Mouse (Mus musculus): ENCODE data around the gene Magix. TPM values are rescaled to one million over a fixed set of nuclear protein-coding genes. Genes with fewer than 3 reads are reported as not detected.
A peak's percentile ranks its signal among the peaks of the same experiment; 100 is the strongest.

Gene Magix
- total and polyA plus RNA-seq, 2 experiments from 2014 or later: 0.07 TPM; not detected in 1

DNA sequence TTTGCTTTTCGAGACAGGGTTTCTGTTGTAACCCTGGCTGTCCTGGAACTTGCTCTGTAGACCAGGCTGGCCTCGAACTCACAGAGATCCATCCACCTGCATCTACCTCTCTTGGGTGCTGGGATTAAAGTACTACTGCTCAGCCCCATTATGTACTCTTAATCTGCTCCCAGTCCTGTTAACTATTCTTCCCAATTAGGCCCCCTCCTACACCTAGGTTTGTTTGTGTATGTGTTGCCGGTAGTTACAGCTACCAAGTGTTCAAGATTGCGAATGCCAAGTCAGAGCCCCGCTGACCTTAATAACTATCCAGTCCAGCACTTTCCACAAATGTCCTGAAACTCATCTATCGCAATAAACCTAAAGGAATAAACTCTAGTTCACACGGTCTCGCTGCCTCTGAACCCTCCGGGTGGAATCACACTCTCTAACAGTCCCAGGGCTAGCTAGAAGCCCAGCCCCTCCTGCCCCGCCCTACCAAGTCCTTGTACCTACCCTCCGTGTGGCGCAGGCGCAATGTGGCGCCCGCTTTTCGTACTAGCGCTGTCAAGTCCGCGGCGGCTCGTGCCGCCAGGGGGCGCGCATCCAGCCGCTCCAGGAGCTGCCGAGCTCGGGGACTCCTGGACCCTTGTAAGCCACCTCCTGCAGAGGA, 1.5 kb downstream of the Magix start:
- H3K4me1 ChIP-seq (ENCODE audit: insufficient read depth, low read length): no peaks in the 10 kb centered on the region
- 26% methylated on average over 27 of the region's 27 CpGs for WGBS
- no peak overlapping the region for H3K27ac ChIP-seq (ENCODE audit: low read depth, low read length)
- H3K27me3 ChIP-seq (ENCODE audit: insufficient read depth, low read length): no peaks in the 10 kb centered on the region
- ATAC-seq (ENCODE audit: low FRiP score) (peak; percentile 85), DNase-seq (ENCODE audit: low spot score) (peak; percentile 87)
- TF ChIP-seq CTCF (IDR thresholded peaks at IDR 0.05): peak; percentile 82
- H3K9ac ChIP-seq (replicated peaks; ENCODE audit: low read length, poor library complexity, severe bottlenecking): no peak overlapping the region
- peak overlapping the region; percentile 45 for H3K4me2 ChIP-seq (ENCODE audit: low read depth, low read length, poor library complexity, severe bottlenecking)
- H3K36me3 ChIP-seq (ENCODE audit: insufficient read depth, low read length): no peaks in the 10 kb centered on the region
- peak overlapping the region; percentile 24 for H3K4me3 ChIP-seq (ENCODE audit: low read depth, low read length)
- H3K9me3 ChIP-seq (ENCODE audit: low read length): no peaks in the 10 kb centered on the region

DNA sequence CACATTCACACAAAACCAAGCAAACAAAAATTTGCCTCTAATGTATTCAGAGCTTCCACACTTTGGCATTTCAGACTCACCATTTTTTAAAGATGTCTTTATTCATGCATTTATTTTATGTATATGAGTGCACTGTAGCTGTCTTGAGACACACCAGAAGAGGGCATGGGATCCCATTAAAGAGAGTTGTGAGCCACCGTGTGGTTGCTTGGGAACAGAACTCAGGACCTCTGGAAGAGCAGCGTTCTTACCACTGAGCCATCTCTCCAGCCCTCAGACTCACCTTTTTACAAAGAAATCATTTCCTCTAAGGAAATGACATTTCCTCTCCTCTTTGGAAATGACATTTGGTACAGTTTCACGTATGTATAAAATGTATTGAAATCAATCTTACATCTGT, 2.1 kb downstream of the Magix start:
- Histone ChIP-seq H3K27ac (ENCODE audit: low read depth, low read length) (no peak overlapping the region), H3K4me1 (ENCODE audit: insufficient read depth, low read length) (no peaks in the 10 kb centered on the region), H3K9me3 (ENCODE audit: low read length) (no peaks in the 10 kb centered on the region), H3K4me3 (ENCODE audit: low read depth, low read length) (no peak overlapping the region), H3K27me3 (ENCODE audit: insufficient read depth, low read length) (no peaks in the 10 kb centered on the region), H3K4me2 (ENCODE audit: low read depth, low read length, poor library complexity, severe bottlenecking) (no peak overlapping the region), H3K36me3 (ENCODE audit: insufficient read depth, low read length) (no peaks in the 10 kb centered on the region), H3K9ac (replicated peaks; ENCODE audit: low read length, poor library complexity, severe bottlenecking) (no peak overlapping the region)
- no peak for ATAC-seq (ENCODE audit: low FRiP score)
- 42% methylated on average over 3 of the region's 3 CpGs for WGBS
- TF ChIP-seq CTCF (IDR thresholded peaks at IDR 0.05): no peak; the same call in 1 of the 2 replicates
- DNase-seq (ENCODE audit: low spot score): no peak

GRCm38 (mm10) chrX:7675001-7675380, 6.1 kb downstream of the Magix start:
- peak overlapping the region; percentile 24 for H3K4me3 ChIP-seq (ENCODE audit: low read depth, low read length)
- H3K4me1 ChIP-seq (ENCODE audit: insufficient read depth, low read length): no peaks in the 10 kb centered on the region
- WGBS: 44% methylated on average over 10 of the region's 10 CpGs
- no peaks in the 10 kb centered on the region for H3K36me3 ChIP-seq (ENCODE audit: insufficient read depth, low read length)
- H3K27ac ChIP-seq (ENCODE audit: low read depth, low read length): no peak overlapping the region
- DNase-seq (ENCODE audit: low spot score) (no peak), ATAC-seq (ENCODE audit: low FRiP score) (peak; percentile 15; the same call in 1 of the 2 replicates)
- peaks cover 3% of the 10 kb centered on the region; the same call in 1 of the 2 replicates for H3K9me3 ChIP-seq (ENCODE audit: low read length)
- TF ChIP-seq CTCF (IDR thresholded peaks at IDR 0.05): no peak
- H3K27me3 ChIP-seq (ENCODE audit: insufficient read depth, low read length): no peaks in the 10 kb centered on the region
- H3K9ac ChIP-seq (replicated peaks; ENCODE audit: low read length, poor library complexity, severe bottlenecking): no peak overlapping the region
- H3K4me2 ChIP-seq (ENCODE audit: low read depth, low read length, poor library complexity, severe bottlenecking): peak overlapping the region; percentile 40

- Histone ChIP-seq H3K27me3 (ENCODE audit: insufficient read depth, low read length) (no peaks in the 10 kb centered on the region), H3K36me3 (ENCODE audit: insufficient read depth, low read length) (no peaks in the 10 kb centered on the region), H3K4me1 (ENCODE audit: insufficient read depth, low read length) (no peaks in the 10 kb centered on the region), H3K9ac (replicated peaks; ENCODE audit: low read length, poor library complexity, severe bottlenecking) (no peak overlapping the region), H3K9me3 (ENCODE audit: low read length) (peaks cover 3% of the 10 kb centered on the region; the same call in 1 of the 2 replicates), H3K4me2 (ENCODE audit: low read depth, low read length, poor library complexity, severe bottlenecking) (peak overlapping the region; percentile 40), H3K4me3 (ENCODE audit: low read depth, low read length) (peak overlapping the region; percentile 24), H3K27ac (ENCODE audit: low read depth, low read length) (no peak overlapping the region)
- DNase-seq (ENCODE audit: low spot score) (peak; percentile 21), ATAC-seq (ENCODE audit: low FRiP score) (peak; percentile 61; the same call in 1 of the 2 replicates)
- TF ChIP-seq CTCF (IDR thresholded peaks at IDR 0.05): no peak
- 32% methylated on average over 26 of the region's 28 CpGs for WGBS
Observed at GRCm38 (mm10) chrX:7674284-7675000, 6.6 kb downstream of the Magix start.

GRCm38 (mm10) chrX:7673578-7674281, 7.3 kb downstream of the Magix start:
- no peak overlapping the region for H3K9ac ChIP-seq (replicated peaks; ENCODE audit: low read length, poor library complexity, severe bottlenecking)
- no peaks in the 10 kb centered on the region for H3K4me1 ChIP-seq (ENCODE audit: insufficient read depth, low read length)
- 48% methylated on average over 12 of the region's 12 CpGs for WGBS
- no peak for ATAC-seq (ENCODE audit: low FRiP score)
- no peaks in the 10 kb centered on the region for H3K36me3 ChIP-seq (ENCODE audit: insufficient read depth, low read length)
- H3K4me2 ChIP-seq (ENCODE audit: low read depth, low read length, poor library complexity, severe bottlenecking): 0 out of 2 replicates have a peak overlapping the region, but pooled peaks have one; percentile 40
- peak overlapping the region; percentile 24; the same call in 1 of the 2 replicates for H3K4me3 ChIP-seq (ENCODE audit: low read depth, low read length)
- peaks cover 3% of the 10 kb centered on the region; the same call in 1 of the 2 replicates for H3K9me3 ChIP-seq (ENCODE audit: low read length)
- no peaks in the 10 kb centered on the region for H3K27me3 ChIP-seq (ENCODE audit: insufficient read depth, low read length)
- H3K27ac ChIP-seq (ENCODE audit: low read depth, low read length): no peak overlapping the region
- no peak for TF ChIP-seq CTCF (IDR thresholded peaks at IDR 0.05)
- no peak for DNase-seq (ENCODE audit: low spot score)

Data from midbrain, postnatal 0 days (tissue).